ENCODE assay signal across 22 mouse cellular contexts in the genomic region with DNA sequence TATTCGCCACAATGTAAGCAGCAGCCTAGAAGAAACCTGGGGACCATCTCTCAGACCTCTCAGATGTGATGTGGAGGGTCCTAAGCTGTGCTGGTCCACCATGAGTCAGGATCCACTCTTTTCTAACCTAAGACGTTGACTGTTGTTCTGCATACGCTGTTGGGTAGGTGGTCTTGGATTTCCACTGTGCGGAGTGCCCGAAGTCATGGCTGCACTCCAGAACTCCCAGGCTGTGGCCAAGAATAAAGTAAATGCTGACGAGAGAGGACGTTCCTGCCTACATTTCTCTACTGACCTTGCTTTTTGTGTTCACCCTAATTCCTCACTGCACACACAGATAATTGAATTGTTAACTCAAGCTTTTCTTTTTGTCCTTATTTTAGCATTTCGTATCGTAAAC.
"Had no signal": no experiment of that assay in that cellular context is flagged by ENCODE, and none has a peak within 500 bp of the region (broad histone marks: within the 10 kb centered on the region; RNA-seq: fewer than 3 reads in every experiment).

No protein-coding gene starts in this region.

- DNase-seq: kidney, postnatal 25 days; layer of hippocampus, adult 9-11 months; liver, postnatal 0 days; lung, embryonic 14.5 days; right cerebral cortex, adult 18-20 months; right cerebral cortex, postnatal 14 days; right cerebral cortex, postnatal 4 days; thymus, adult 2 months; thymus, postnatal 14 days; thymus, postnatal 4 days had no signal

- H3K4me3 ChIP-seq: layer of hippocampus, adult 2 months; limb, embryonic 15.5 days; midbrain, embryonic 12.5 days; midbrain, embryonic 15.5 days; neural tube, embryonic 12.5 days; neural tube, embryonic 15.5 days had no signal

- H3K27me3 ChIP-seq: limb, embryonic 15.5 days; midbrain, embryonic 15.5 days; neural tube, embryonic 12.5 days; neural tube, embryonic 15.5 days had no signal

- ATAC-seq: liver, postnatal 0 days; lung, postnatal 0 days; midbrain, embryonic 15.5 days had no signal

- H3K36me3 ChIP-seq: limb, embryonic 15.5 days; midbrain, embryonic 15.5 days had no signal

- H3K9ac ChIP-seq: limb, embryonic 15.5 days; liver, embryonic 14.5 days; liver, postnatal 0 days; lung, embryonic 14.5 days; midbrain, embryonic 12.5 days; midbrain, embryonic 15.5 days; neural tube, embryonic 12.5 days; neural tube, embryonic 15.5 days had no signal

- H3K4me2 ChIP-seq: limb, embryonic 15.5 days; liver, embryonic 11.5 days; lung, embryonic 14.5 days; midbrain, embryonic 12.5 days; midbrain, embryonic 15.5 days; neural tube, embryonic 12.5 days; neural tube, embryonic 15.5 days had no signal

- H3K27ac ChIP-seq: kidney, postnatal 0 days; layer of hippocampus, adult 2 months; limb, embryonic 15.5 days; liver, embryonic 14.5 days; macrophage; midbrain, embryonic 12.5 days; midbrain, embryonic 15.5 days; neural tube, embryonic 12.5 days; neural tube, embryonic 15.5 days; stomach, postnatal 0 days had no signal

- H3K4me1 ChIP-seq: limb, embryonic 15.5 days had no signal

- H3K9me3 ChIP-seq: limb, embryonic 15.5 days; midbrain, embryonic 12.5 days; midbrain, embryonic 15.5 days; neural tube, embryonic 12.5 days; neural tube, embryonic 15.5 days had no signal
